Mouse (Mus musculus) layer of hippocampus, adult 11-12 months (tissue): Measurements from ENCODE around the gene Dnm2.
A peak's percentile ranks its signal among the peaks of the same experiment; 100 is the strongest.

Source experiments
- DNase-seq: peaks from one replicate; pipeline ENCODE4 v3.0.0; 2022; ENCODE audit warnings: low spot score

The Dnm2 gene

DNA sequence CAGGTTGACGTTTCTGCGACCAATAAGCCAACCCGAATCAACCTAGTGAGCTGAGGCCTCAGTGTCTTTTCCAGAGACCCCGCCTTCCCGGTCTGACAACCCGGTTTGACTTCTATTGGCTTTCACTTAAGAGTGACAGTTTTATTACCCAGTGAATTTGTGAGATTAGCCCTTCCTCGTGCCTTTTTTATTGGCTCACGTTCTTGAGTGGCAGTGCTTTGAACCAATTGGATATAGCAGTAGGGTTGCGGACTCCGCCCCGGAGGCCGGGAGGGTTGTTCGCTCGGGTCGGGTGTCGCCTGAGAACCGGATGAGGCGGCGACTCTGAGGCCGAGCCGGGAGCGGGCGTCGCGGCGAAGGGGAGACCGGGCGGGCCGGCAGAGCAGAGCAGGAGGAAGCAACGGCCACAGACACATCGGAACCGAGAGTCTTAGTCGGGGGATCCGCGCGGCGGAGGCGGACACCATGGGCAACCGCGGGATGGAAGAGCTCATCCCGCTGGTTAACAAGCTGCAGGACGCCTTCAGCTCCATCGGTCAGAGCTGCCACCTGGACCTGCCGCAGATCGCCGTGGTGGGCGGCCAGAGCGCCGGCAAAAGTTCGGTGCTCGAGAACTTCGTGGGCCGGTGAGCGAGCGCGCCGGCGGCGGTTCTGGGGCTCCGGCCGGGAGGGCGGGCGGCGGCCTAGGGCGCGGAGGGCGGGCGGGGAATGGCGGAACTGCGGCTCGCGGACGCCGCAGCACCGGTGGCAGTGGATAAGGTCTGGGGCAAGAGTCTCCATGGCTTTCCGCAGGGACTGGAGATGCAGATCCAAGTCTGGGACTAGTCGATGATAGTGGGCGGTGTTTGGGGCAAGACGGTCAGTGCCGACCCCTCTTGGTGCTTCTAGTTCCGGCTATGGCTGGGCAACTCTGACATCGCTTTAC lies at the start of gene Dnm2:
Gene Dnm2, plus strand, starts transcription at position 278 of the 925 bp plus-strand sequence.
- peak; percentile 100 for DNase-seq

DNA sequence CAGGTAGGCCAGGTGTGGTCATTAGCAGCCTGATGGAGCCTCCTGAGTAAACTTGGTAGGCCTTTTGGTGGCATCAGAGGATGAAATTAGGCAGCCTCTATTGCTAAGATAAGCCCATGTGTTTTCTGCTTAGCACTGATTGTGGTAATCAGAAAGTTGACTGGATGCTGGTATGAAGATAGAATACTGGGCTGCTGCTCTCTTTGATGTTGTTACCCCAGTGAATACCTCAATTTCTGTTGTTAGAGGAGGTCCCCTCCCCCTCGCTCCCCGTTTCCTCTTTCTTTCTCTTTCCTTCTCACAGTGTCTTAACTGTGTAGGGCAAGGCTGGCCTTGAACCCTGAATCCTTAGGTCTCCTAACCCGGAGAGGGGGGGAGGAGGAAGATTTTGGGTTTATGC lies 45.5 kb upstream of the Dnm2 start:
- DNase-seq = no peak

DNA sequence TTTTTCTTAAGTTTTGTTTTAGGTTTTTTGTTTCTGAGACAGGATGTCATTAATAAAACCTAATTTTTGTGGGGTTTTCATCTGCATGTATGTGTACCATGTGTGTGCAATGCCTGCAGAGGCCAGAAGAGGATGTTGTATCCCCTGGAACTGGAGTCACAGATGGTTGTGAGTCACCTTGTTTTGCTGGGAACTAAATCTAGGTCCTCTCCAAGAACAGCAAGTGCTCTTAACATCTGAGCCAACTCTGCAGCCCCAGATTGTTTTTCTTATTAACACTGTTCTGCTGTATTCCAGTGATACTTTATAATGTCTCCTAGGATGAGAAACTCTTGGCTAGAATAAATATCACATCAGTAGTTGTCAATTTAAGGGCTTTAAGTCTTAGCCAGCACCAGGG lies 43.8 kb upstream of the Dnm2 start:
- DNase-seq = no peak

DNA sequence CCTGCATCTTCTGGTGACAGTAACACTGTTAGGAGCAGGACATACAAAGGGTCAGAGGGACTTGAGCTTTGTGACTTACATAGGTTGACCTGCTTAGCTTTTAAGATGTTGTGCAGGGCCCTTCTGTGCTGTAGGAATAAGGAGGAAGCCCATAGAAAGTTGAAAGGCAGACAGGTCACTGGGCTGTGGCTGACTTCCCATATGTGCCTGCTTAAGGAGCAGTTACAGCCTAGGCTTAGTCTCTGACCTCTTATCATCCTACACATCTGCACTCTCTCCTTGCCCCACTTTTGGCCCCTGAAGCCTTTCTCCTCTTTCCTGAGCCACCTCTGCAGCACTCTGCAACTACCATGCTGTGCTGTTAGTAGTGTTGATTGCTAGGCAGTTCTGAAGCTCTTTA lies 40.7 kb upstream of the Dnm2 start:
- no peak for DNase-seq

DNA sequence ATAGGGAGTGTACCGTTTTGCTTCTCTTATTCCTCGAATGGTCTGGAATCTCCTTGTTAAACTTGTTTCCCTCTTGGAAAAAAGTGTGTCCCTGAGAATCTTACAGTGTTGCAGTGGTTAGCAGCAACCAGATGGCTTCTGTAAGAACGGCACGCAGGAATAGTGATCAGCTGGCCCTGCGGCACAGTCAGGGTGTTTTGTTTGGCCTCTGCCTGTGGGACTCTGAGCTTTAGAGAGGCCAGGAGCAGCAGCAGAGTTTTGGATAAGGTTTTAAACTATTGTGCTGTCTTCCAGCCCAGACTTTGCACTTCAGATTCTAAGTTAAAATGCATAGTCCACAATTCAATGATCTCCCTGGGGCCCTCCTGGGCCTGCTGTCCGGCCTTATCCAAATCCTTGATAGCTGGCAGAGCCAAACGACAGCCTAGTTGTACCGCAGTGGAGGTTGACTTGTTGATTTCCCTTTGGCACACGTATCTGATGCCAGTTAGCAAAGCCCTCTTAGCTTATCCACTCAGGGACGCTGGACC lies 32.0 kb upstream of the Dnm2 start:
- no peak for DNase-seq

DNA sequence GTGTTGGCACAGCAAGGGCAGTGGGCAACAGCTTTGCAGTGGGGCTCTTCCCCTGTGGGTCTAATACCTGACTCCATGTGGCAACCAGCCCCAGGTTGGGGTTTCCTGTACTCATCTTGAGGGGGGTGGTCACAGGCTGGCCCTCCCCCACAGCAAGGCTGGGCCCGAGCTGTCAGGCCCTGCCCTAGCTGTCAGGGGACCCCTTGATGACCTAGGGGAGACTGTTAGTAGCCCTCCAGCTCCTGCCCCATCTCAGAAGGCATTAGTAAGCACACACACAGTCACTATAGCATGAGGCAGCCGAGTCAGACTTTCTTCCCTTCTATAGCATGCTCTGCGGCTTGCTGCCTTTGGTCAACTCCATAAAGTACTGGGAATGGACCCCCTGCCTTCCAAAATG lies 29.0 kb upstream of the Dnm2 start:
- DNase-seq = no peak

DNA sequence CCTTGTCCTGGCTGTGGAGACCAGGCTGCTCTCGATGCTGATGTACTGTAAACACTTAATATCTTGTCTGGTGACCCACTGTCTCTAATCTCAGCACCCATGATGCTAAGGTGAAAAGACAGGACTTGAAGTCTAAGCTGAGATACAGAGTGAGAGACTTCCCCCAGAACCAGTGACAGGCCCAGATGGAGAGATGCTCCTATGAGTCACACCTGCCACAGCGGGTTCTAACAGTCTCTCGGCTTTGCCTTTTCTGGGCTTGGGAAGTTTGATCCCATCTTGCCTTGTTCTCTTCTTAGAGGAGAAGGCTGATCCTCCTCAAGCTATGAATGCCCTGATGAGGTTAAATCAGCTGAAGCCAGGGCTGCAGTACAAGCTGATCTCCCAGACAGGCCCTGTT lies 27.5 kb upstream of the Dnm2 start:
- DNase-seq = no peak

DNA sequence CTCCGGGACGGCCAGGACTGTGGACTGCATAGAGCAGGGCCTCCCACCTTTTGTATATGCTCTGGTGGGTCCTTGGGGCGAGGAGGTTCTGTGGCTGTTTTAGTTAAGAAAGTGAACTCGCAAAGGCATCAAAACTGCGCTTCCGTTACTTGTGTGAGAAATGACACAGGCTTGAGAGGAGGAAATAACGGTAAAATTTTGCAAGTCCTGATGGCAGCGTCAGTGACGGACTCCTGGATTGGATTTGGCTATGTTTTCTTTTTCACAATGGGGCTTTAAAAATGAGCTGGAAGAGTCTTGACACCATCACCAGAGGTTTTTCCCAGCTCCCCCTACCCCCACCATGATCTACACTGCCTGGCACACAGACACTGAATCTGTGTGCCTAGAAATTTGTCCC lies 23.7 kb upstream of the Dnm2 start:
- DNase-seq = no peak

DNA sequence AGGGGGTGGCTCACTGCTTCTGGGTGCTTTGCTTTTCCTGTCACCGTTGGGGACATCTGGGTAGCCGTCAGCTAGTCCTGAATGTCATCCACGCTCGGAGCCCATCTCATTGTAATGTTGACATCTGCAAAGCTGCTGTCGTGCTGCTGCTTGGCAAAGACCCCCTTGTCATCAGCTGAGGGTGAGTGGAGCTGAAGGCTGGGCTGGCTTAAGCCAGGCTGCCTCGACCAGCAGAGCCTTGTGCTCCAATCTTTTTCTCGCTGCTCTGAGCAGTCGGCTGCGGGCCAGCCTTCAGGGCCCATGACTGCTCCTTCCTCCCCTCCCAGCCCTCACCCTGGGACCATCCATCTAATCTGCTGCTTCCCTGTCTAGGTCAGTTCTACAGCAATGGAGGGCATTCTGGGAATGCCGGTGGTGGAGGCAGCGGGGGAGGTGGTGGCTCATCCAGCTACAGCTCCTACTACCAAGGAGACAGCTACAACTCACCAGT lies 21.9 kb upstream of the Dnm2 start:
- no peak for DNase-seq

DNA sequence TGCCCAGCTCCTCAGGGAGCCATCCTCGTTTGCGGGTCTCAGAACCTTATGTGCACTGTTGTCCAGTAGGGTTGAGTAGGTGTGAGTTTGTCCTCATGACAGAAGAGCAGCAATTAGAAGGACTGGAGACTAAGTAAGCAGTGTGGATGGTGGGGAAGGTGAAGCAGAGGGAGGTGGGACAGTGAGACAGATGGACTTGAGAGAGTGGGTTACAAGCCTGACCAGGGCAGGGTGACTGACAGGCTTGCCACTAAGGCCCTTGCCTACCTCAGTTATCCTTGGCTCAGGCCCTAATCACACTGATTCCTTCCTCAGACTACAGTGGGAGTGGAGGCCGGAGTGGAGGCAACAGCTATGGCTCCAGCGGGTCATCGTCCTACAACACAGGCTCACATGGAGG lies 21.0 kb upstream of the Dnm2 start:
- no peak for DNase-seq

DNA sequence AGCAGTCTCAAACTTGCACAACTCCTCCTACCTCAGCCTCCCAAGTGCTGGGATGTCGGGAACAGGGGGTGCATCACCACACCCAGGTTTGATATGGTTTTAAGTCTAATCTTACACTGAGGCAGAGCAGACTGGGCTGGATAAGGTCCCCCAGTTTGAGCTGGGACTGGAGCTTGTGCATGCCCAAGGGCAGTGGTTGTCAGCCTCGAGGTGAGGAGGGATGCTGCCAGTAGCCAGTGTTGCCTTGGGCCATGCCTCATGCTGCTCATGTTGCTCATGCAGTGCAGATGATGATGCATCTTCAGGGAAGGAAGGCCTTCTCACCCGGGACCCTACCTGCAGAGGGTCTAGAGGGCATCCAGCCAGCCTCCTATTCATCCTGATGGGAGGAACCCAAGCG lies 19.2 kb upstream of the Dnm2 start:
- DNase-seq = no peak

DNA sequence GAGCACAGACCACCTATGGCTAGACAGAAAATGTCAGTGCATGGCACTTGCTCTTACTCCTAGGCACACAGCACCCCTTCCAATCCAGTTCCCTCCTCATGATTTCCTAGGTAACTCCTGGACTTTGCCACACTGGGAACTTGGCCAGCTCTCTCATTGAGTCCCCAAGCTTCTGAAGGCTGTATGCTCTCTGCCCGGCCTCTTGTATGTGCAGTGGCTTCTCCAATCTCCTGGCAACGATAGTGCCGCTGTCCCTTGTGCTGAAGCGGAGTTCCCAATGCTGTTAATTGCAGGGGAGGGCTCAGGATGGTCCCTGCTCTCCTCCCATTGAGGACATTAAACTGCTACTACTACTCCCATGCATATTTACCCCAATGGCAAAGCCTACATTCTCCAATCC lies 16.8 kb upstream of the Dnm2 start:
- DNase-seq = no peak

DNA sequence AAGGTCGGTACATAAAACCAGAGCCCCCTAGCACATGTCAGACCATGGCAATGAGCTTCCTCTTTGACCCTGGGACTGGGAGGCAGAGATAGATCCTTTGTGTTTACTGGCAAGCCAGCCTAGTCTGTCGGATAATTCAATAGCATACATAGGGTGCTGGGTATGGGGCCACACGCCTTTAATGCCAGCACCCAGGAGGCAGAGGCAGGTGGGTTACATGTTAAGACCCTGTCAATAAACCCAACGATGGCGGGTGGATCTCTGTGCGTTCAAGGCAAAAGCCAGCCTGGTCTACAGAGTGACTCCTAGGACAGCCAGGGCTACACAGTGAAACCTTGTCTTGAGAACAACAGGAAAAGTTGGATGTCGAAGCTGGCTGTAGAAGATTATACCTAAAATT lies 16.1 kb upstream of the Dnm2 start:
- no peak for DNase-seq

DNA sequence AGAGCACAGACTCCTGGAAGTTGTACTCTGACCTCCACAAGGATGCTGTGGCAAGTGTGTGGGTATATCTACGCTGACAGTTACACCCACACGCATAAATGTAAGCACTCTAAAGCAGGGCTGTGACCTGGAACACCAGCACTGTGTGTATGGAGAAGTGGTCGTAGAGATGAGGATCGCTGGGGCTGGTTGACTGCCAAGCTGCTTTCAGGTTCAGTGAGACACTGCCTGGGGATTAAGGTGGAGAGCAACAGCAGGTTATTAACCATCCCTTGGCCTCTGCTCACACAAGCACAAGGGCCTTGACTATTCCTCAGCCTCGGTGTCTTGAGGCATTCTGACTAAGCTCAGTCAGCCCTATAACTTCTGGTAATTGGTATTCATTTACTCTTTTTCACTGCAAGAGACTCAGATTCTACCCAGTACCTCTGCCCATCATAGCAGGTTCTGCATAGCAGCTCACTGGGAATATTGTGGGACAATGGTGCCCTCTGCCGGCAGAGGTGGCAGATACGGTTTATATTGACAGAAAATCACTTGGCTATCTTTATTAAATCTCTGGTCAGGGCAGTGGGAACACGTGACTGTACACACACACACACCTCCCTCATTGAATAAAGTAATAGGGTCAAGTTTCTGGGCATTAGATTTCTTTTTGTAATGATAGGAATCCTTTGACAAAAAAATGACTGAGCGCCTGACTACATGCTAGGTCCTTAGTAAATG lies 15.0 kb upstream of the Dnm2 start:
- peak; percentile 90 for DNase-seq

DNA sequence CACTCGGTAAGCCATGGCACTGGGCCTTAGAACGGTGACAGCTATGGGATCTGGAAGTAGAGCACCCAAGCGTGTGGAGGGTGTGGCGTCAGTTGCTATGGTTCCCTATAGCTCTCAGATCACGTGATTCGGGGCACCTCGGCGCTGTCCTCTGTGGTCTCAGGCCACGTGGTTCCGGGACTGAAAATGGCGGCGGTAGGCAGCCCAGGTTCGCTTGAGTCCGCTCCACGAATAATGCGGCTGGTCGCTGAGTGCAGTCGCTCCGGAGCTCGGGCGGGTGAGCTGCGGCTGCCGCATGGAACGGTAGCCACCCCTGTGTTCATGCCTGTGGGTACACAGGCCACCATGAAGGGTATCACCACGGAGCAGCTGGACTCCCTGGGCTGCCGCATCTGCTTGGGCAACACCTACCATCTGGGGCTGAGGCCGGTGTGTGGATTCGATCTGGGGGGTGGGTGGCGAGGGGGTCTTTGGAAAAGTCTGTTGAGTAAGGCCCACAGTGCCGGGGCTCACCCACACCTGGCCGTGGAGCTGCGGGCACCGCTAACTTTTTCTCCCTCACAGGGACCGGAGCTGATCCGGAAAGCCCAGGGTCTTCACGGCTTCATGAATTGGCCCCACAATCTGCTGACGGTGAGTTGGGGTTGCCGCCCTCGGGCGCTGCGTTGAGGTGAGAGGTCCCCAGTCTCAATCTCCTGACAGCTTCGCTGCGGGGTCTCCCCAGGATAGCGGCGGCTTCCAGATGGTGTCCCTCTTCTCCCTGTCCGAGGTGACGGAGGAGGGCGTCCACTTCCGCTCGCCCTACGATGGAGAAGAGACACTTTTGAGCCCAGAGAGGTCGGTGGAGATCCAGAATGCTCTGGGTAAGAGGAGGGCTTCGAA lies 12.8 kb upstream of the Dnm2 start, which contains the start of gene Qtrt1:
Gene Qtrt1, plus strand, starts transcription at position 169 of the 882 bp plus-strand sequence.
- peak; percentile 90 for DNase-seq

DNA sequence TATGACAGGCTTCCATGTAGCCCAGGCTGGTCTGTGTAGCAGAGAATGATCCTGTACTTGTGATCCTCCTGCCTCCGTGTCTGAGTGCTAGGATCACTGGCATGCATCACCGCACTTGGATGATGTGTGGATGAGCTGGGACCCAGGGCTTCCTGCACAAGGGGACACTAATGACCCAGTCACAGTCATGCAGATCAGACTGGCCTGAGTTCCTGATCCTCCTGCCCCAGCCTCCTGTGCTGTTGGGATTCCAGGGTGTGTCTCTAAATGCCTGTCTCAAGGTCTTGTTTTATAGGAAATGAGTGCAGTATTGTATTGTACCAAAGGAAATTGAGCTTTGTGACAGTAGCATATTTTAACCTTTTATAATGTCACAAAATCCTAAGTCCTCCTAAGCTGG lies 6.8 kb upstream of the Dnm2 start:
- DNase-seq = no peak

DNA sequence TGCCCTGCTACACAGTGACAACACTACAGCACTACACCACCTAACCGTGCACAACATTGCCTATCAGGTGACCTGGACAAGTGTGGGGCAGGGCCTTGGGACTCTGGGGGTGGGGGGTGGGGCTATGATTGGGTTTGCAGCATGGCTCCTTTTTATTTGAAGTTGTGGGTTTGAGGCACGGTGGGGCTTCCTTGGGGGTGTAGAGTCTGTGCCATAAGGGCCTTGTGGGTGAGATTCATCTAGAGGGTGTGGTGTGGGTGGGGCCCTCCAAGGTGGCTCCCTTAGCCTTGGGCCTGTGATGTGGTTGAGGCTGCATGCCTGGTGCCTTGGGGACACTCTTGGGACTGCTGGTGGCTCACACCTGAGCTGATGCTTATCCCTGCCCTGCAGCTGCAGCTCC lies 5.1 kb upstream of the Dnm2 start:
- no peak for DNase-seq

DNA sequence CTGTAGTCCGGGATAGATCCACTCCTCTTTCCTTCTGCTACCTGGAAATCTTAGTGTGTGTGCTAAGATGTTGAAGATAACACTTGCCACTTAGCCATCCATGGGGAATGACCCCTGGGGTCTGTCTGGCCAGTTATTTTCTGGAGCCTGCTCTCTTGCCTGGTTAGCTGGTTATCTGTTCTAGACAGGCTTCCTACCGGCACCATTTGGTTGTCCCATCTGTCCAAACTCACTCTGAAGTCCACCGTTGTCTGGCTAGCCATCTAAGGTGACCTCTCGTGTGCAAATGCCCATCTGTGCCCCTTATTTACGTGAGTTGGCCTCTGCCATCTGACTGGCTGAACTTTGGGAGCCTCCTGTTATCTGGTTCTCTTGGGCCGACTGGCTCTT lies 843 bp downstream of the Dnm2 start:
- no peak for DNase-seq

DNA sequence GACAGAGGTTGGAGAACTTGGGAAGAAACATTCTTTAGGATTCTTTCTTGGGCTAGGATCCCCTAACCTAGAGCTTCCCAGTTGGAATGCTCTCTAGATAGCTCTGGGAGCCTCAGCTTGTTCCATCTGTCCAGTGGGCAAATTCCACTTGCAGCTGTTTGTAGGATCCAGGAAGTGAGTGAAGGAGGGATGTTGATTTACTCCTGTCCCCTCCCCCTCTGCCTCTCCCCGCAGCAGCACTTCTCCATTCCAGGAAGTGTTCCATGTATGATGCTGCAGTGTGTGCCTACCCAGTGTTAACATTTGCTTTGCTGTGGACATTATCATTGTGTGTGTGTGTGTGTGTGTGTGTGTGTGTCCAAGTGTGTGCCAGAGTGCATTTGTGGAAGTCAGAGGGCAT lies 1.3 kb downstream of the Dnm2 start:
- no peak for DNase-seq

DNA sequence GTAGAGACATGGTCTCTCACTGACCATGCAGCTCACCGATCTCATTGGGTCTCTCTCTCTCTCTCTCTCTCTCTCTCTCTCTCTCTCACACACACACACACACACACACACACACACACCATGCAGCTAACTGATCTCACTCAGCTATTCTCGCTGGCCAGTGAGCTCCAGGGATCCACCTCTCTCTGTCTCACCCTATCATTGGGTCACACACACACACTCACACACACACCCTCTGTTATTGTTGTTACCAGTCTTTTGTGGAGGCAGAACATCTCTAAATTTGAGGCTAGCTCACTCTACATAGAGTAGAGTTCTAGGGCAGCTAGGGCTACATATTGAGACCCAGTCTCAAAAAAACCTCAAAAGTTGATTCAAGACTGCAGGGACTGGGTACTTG lies 1.8 kb downstream of the Dnm2 start:
- DNase-seq = no peak

DNA sequence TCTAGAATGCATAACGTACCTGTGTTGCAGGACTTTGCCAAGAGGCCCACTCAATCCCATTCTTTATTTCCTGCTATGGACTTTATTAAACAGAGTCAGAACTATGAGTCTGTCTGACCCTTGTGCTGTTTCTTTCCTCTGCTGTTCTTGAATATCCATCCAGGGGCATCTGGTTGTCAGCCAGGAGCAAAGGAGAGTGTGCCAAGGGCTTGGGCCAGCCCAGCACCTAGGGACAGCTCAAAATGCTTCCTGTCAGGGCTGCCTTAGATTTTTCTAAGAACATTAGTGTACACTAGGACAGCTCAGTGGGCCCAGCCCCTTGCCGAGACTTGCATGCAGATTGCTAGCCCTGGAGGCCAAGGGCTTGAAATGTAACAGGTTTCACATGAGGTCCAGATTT lies 3.1 kb downstream of the Dnm2 start:
- DNase-seq = no peak

DNA sequence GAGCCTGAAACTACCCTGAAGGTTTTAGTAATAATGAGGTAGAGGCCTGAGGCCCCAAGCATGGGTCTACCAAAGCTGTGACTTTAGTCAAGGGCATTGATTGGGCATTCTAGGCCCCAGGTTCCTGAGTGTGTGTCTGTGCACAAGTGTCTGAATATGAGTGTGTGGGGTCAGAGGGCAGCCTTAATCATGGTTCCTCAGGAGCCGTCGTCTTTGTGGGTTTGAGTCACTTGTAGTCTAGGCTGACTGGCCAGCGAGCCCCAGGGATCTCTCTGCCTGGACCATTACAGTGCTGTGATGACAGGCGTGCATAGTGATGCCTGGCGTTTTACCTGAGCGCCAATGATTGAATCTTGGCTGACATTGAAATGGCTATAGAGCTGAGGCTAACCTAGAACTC lies 3.5 kb downstream of the Dnm2 start:
- no peak for DNase-seq
